Mouse (Mus musculus): ENCODE measurements at regions not wholly inside any gene's neighbourhood (a gene's known extent, or its start where the extent isn't known, plus 50 kb on each side); places are given as distances from the start of the nearest gene placed in this dataset.

DNA sequence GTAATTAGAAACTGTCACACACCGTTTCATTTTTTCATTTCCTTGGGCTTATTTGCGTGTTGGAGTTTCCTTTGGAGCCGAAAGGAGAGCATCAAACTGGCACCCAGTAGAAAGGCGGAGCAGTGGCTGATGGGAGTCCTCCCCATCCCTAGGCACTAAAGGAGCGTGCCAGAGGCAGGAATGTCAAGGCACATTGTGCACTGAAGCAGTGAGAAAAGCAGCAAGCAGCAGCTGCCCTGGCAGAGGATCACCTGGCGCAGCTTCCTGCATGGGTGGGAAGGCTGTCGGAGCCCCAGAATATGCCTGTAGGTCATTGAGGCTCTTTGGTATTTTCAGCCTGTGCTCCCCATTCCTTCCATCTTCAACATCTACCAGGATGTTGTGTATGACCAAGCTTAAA lies 68.3 kb upstream of the Itga4 start:
- no peak for DNase-seq (ENCODE audit: low spot score)

DNA sequence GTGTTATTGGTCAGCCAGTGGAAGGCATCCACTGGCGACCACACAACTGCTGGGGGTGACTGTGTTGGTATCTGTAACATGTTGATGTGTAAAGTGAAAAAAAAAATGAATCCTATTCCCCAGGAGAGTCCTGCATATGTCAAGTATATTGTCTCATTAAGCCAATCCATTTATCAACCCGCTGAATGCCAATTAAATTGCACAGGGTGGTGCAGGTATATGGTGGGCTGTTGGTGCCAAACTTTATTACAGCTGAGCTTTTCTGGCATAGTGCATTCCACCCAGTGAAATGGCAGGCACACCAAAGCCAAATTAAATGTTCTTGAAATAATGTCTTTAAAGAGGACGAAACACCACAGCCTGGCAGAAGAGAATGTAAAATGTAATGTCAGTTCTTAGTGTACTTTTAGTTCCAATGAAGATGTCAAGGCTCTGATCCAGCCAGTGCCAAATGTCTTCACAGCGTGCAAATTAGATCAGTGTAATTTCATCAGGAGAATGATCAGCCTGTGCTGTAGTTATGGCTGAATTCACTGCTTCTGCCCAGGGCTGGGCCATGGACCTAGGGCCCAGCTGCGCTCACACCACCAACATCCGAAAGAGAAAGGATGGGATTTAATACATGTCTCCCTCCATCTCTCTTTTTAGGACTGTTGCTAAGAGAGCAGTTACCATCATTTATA lies 66.6 kb upstream of the Itga4 start:
- no peak for DNase-seq (ENCODE audit: low spot score)

DNA sequence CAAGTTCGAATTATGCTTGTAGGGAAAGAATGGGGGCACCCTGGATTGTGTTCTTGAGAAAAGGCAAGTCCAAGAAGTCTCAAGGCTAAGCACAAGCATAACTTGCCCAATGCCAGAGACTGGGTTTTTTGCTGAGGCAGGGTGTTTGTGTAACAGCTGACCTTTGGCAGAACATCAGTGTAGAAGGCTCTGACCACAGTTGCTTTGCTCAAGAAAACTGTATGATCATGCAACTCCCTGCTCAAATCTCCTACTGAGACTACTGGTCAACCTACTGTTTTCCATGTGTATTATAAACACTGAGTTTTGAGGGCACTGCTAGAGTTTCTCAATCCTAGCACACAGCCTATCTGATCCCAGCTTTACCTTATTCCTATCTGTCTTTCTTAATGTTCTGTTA lies 61.4 kb upstream of the Itga4 start:
- DNase-seq (ENCODE audit: low spot score): no peak

DNA sequence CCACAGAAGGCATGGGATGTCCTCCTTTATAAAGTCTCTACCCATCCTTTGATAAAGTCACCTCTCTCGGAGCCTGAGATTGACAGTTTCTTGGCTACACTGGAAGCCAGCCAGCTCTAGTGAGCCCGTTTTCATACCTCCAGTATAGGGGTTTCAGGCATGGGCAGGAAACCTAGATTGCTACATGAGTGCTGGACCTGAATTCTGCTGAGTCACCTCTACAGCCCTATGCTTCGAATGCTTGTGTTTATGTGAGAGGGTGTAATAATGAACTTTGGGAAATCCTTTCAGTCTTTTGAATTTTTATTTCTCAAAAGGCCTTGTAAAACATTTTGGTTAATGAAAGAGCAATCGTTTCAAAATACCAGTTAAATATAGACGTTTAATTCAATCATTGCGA lies 53.5 kb upstream of the Itga4 start:
- no peak for DNase-seq (ENCODE audit: low spot score)

Measured in ovary, postnatal 14 days (tissue).